Mouse (Mus musculus) hindbrain, embryonic 15.5 days (tissue): ENCODE measurements around the gene Gm49711. TPM values are rescaled to one million over a fixed set of nuclear protein-coding genes. Genes with fewer than 3 reads are reported as not detected.
A peak's percentile ranks its signal among the peaks of the same experiment; 100 is the strongest.

Experiments
- ATAC-seq: fragments of 200-750 bp; cut with Nextera tagmentation; 2 replicates; pipeline ENCODE4 v1.8.0; 2017; ENCODE audit warnings: low read depth, moderate number of reproducible peaks, moderate TSS enrichment; ENCODE audit not compliant: low FRiP score
- H3K27ac ChIP-seq: fragments of 300-500 bp; sonication (generic); replicated peaks from 2 replicates; pipeline ENCODE4 v1.5.1; 2015; ENCODE audit warnings: mild to moderate bottlenecking, inconsistent platforms
- H3K27me3 ChIP-seq: fragments of 300-500 bp; sonication (generic); 2 replicates; pipeline ENCODE4 v1.6.1; 2015; ENCODE audit warnings: control low read depth, inconsistent platforms
- H3K36me3 ChIP-seq: fragments of 300-500 bp; sonication (generic); 2 replicates; pipeline ENCODE4 v1.6.1; 2015; ENCODE audit warnings: control low read depth, inconsistent platforms
- H3K4me1 ChIP-seq: fragments of 300-500 bp; sonication (generic); replicated peaks from 2 replicates; pipeline ENCODE4 v1.6.1; 2015; ENCODE audit warnings: control low read depth, inconsistent platforms
- H3K4me2 ChIP-seq: fragments of 300-500 bp; sonication (generic); 2 replicates; pipeline ENCODE4 v1.6.1; 2015; ENCODE audit warnings: moderate library complexity, mild to moderate bottlenecking, inconsistent platforms
- H3K4me3 ChIP-seq: fragments of 300-500 bp; sonication (generic); 2 replicates; pipeline ENCODE4 v1.5.1; 2015; ENCODE audit warnings: mild to moderate bottlenecking, inconsistent platforms
- H3K9ac ChIP-seq: fragments of 300-500 bp; sonication (generic); 2 replicates; pipeline ENCODE4 v1.6.1; 2015; ENCODE audit warnings: inconsistent platforms
- H3K9me3 ChIP-seq: fragments of 300-500 bp; sonication (generic); 2 replicates; pipeline ENCODE4 v1.6.1; 2016; ENCODE audit warnings: control low read depth, inconsistent platforms
- WGBS: fragments of 180-500 bp; shearing (Covaris S2); methylation state at CpG from one replicate; pipeline ENCODE4 v1.1.7; 2015; 5-methylcytosine and 5-hydroxymethylcytosine counted together
- polyA plus RNA-seq: library from polyadenylated mRNA; unstranded; fragments of >200 nt; fragmentation: Nextera tagmentation; extraction: Ambion mirVana; gene quantifications from 2 replicates; pipeline ENCODE4 v1.2.1, GENCODE M21; 2015

The Gm49711 gene
- polyA plus RNA-seq, 1 experiment from 2014 or later = 0.32 TPM

GRCm38 (mm10) chr16:92159114-92159513 is 101.0 kb downstream of the Gm49711 start:
- WGBS = 46% methylated on average over 6 of the region's 6 CpGs
- peak overlapping the region; percentile 60 for H3K9ac ChIP-seq
- H3K36me3 ChIP-seq = no peaks in the 10 kb centered on the region
- H3K4me1 ChIP-seq = peaks cover 22% of the 10 kb centered on the region
- peak overlapping the region; percentile 91 for H3K4me2 ChIP-seq
- ATAC-seq = no peak
- peak overlapping the region; percentile 46 for H3K4me3 ChIP-seq
- peak overlapping the region; percentile 88 for H3K27ac ChIP-seq
- H3K9me3 ChIP-seq = no peaks in the 10 kb centered on the region
- H3K27me3 ChIP-seq = no peaks in the 10 kb centered on the region

DNA sequence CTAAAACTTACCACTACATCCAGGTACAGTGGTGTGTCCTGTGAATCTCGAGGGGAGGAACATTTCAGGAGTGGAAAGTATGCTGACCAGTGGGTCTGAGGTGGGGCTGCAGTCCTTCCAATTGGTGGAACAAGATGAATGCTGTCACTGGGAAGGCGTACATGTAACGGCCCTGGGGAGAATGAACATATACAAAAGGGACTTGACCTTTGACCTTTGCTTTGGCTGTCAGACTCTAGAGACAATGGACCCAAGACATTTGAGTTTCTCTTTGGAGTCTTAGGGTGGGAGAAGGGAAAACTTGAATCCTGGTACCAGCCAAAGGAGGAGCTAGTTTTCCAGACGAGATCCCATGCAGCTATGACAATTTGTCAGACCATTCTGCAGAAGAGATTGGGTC is 104.2 kb downstream of the Gm49711 start:
- H3K4me1 ChIP-seq = peaks cover 22% of the 10 kb centered on the region
- WGBS = 27% methylated on average over 4 of the region's 4 CpGs
- no peak overlapping the region for H3K27ac ChIP-seq
- no peaks in the 10 kb centered on the region for H3K9me3 ChIP-seq
- ATAC-seq = no peak
- H3K27me3 ChIP-seq = no peaks in the 10 kb centered on the region
- no peak overlapping the region for H3K9ac ChIP-seq
- H3K4me3 ChIP-seq = no peak overlapping the region
- H3K36me3 ChIP-seq = no peaks in the 10 kb centered on the region
- no peak overlapping the region for H3K4me2 ChIP-seq

DNA sequence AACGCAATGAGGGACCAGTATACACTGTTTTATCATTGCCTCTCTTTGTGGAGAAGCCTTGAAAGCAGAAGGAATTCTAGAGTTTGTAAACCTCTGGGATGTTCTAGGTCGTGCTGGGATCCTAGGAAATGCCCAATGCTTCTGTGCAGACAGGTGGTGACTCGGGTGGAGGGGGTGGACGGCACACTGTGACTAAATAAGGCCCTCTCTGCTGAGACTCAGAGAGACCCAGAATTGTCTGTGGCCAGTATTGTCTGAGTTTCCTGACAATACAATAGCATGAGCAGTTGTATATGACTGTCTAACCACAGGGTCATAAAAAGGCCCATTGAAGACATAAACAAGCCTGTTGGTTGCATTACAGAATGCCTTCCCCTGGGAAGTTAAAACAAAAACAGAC is 105.4 kb downstream of the Gm49711 start:
- Histone ChIP-seq H3K27ac (no peak overlapping the region), H3K9ac (no peak overlapping the region), H3K27me3 (no peaks in the 10 kb centered on the region), H3K4me2 (no peak overlapping the region), H3K36me3 (no peaks in the 10 kb centered on the region), H3K4me3 (no peak overlapping the region), H3K9me3 (no peaks in the 10 kb centered on the region), H3K4me1 (peaks cover 13% of the 10 kb centered on the region)
- 70% methylated on average over 4 of the region's 4 CpGs for WGBS
- peak; percentile 43; the same call in 1 of the 2 replicates for ATAC-seq

DNA sequence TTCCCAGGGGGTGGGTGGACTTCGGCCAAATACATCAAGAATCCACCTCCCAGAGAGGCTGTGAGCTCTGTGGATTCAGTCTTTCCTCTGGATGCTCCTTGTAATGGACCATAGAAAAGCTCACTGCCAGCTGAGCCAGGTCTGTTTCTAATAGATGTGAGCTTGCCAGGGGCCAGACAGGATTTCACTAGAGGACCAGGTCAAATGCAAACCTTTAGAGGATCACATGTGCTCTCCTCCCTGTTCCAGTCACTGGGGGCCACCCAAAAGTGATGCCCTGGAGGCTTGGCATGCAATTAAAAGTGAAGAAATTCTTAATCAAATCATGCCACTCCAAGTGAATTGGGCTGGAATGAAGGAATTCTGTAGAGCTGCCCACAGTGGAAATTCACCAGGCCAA is 117.9 kb downstream of the Gm49711 start:
- no peaks in the 10 kb centered on the region for H3K27me3 ChIP-seq
- no peaks in the 10 kb centered on the region for H3K4me1 ChIP-seq
- no peak overlapping the region for H3K4me3 ChIP-seq
- H3K36me3 ChIP-seq = no peaks in the 10 kb centered on the region
- no peak overlapping the region for H3K4me2 ChIP-seq
- H3K9me3 ChIP-seq = no peaks in the 10 kb centered on the region
- ATAC-seq = no peak
- H3K9ac ChIP-seq = no peak overlapping the region
- no peak overlapping the region for H3K27ac ChIP-seq
- 71% methylated on average over 1 of the region's 1 CpGs for WGBS

- Histone ChIP-seq H3K27me3 (no peaks in the 10 kb centered on the region), H3K36me3 (no peaks in the 10 kb centered on the region), H3K4me3 (no peak overlapping the region), H3K27ac (no peak overlapping the region), H3K9me3 (no peaks in the 10 kb centered on the region), H3K9ac (no peak overlapping the region), H3K4me1 (no peaks in the 10 kb centered on the region), H3K4me2 (no peak overlapping the region)
- WGBS = 90% methylated on average over 1 of the region's 1 CpGs
- ATAC-seq = no peak
Measured at GRCm38 (mm10) chr16:92177718-92178117, 119.6 kb downstream of the Gm49711 start.

DNA sequence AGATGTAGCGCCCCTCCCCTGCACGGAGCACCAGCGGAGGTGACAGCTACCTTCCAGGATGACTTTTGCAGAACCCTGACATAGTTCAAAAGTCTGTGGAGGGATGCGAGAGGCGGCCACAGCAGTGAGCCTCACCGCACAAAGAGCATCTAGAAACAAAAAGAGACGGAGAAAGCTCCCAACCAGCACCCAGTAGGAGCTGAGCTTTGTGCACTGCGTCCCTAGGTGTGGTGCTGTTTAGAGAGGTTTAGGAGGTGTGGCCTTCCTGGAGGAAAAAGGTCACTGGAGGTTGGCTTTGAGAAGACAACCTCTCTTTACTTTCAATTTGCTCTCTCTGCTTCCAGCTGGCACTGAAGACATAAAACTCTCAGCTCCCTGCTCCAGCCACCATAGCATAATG is 121.2 kb downstream of the Gm49711 start:
- Histone ChIP-seq H3K27ac (no peak overlapping the region), H3K4me1 (no peaks in the 10 kb centered on the region), H3K4me2 (no peak overlapping the region), H3K9me3 (no peaks in the 10 kb centered on the region), H3K9ac (no peak overlapping the region), H3K36me3 (no peaks in the 10 kb centered on the region), H3K4me3 (no peak overlapping the region), H3K27me3 (no peaks in the 10 kb centered on the region)
- WGBS = 76% methylated on average over 8 of the region's 8 CpGs
- no peak for ATAC-seq

GRCm38 (mm10) chr16:92183477-92183876 is 125.4 kb downstream of the Gm49711 start:
- H3K9ac ChIP-seq = no peak overlapping the region
- H3K4me2 ChIP-seq = no peak overlapping the region
- no peak for ATAC-seq
- no peaks in the 10 kb centered on the region for H3K4me1 ChIP-seq
- no peak overlapping the region for H3K27ac ChIP-seq
- WGBS = 82% methylated on average over 4 of the region's 4 CpGs
- no peaks in the 10 kb centered on the region for H3K36me3 ChIP-seq
- H3K9me3 ChIP-seq = no peaks in the 10 kb centered on the region
- H3K4me3 ChIP-seq = no peak overlapping the region
- H3K27me3 ChIP-seq = no peaks in the 10 kb centered on the region

GRCm38 (mm10) chr16:92190603-92191002 is 132.5 kb downstream of the Gm49711 start:
- Histone ChIP-seq H3K4me2 (no peak overlapping the region), H3K9ac (no peak overlapping the region), H3K9me3 (no peaks in the 10 kb centered on the region), H3K4me3 (no peak overlapping the region), H3K4me1 (no peaks in the 10 kb centered on the region), H3K27ac (no peak overlapping the region), H3K36me3 (no peaks in the 10 kb centered on the region), H3K27me3 (no peaks in the 10 kb centered on the region)
- no peak for ATAC-seq

- Histone ChIP-seq H3K4me3 (no peak overlapping the region), H3K27ac (no peak overlapping the region), H3K4me1 (no peaks in the 10 kb centered on the region), H3K9me3 (no peaks in the 10 kb centered on the region), H3K27me3 (no peaks in the 10 kb centered on the region), H3K9ac (no peak overlapping the region), H3K4me2 (no peak overlapping the region), H3K36me3 (no peaks in the 10 kb centered on the region)
- no peak for ATAC-seq
- WGBS = 69% methylated on average over 6 of the region's 6 CpGs
Measured at GRCm38 (mm10) chr16:92195094-92195493, 137.0 kb downstream of the Gm49711 start.

GRCm38 (mm10) chr16:92196741-92197331 is 138.7 kb downstream of the Gm49711 start:
- peak; percentile 35 for ATAC-seq
- Histone ChIP-seq H3K27ac (0 out of 2 replicates have a peak overlapping the region, but pooled peaks have one; percentile 26), H3K27me3 (no peaks in the 10 kb centered on the region), H3K4me1 (no peaks in the 10 kb centered on the region), H3K4me2 (no peak overlapping the region), H3K36me3 (no peaks in the 10 kb centered on the region), H3K9ac (no peak overlapping the region), H3K4me3 (no peak overlapping the region), H3K9me3 (no peaks in the 10 kb centered on the region)
- 51% methylated on average over 8 of the region's 8 CpGs for WGBS

DNA sequence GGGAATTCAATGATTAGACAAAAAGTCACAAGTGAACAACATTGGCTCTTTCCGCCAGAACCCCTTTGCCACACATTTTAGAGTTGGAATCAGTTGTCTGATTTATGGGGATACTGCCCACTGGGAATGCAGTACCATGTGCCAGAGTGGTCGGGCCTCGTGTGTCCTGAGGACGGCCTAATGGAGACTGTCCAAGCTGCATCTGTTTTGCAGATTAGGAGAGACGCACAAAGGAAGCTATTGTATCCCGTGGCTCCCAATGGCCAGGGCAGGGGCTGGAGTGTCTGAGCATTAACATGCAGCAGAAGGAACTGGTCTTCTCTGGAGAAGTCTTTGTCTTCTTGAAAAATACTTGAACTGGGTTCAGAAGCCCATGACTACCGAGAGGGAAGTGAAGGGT is 142.5 kb downstream of the Gm49711 start:
- peak; percentile 91 for ATAC-seq
- no peaks in the 10 kb centered on the region for H3K36me3 ChIP-seq
- H3K4me2 ChIP-seq = no peak overlapping the region
- no peak overlapping the region for H3K9ac ChIP-seq
- 37% methylated on average over 7 of the region's 7 CpGs for WGBS
- no peaks in the 10 kb centered on the region; the same call in 1 of the 2 replicates for H3K4me1 ChIP-seq
- no peaks in the 10 kb centered on the region for H3K27me3 ChIP-seq
- no peaks in the 10 kb centered on the region for H3K9me3 ChIP-seq
- peak overlapping the region; percentile 41; the same call in 1 of the 2 replicates for H3K27ac ChIP-seq
- no peak overlapping the region for H3K4me3 ChIP-seq

DNA sequence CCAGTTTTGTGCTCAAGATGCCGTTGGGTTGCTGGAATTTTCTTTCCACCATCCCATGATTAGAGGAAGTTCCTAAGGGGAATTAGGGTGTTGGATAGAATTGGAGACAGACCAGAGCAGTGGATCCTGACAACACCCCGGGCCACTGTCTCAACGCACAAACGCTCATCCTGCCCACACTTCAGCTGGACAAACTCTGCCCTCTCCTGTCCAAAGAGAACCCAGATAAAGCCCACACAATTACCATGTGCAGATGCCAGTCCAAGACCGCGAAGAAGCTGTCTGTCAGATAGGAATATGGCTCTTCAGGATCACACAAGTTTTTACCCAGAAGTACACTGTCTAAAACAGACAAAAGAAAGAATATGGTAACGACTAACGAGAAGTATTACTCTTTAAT is 145.5 kb downstream of the Gm49711 start:
- 84% methylated on average over 8 of the region's 8 CpGs for WGBS
- ATAC-seq = no peak
- no peak overlapping the region for H3K4me3 ChIP-seq

DNA sequence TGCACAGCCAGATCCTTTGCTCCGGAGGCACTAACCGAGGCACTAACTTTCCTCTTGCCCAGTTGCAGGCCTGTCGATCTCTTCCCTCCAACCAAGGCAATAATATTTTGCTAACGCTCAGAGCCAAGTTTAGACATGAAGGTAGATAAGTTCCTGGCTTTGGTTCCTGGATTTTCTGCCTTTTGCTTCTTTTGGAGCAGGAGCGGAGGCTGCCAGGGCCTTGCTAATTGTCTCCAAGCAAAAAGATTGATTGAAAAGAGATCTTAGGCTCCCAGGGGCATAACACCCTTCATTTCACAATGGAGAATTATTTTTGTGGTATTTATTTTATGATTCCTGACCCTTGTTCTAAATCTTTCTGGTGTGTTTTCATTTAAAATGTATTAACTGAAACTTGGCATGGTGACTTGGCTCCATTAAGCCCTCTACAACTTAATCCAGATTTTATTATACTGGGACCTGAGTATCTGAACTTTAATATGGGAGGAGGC is 151.2 kb downstream of the Gm49711 start:
- WGBS = 78% methylated on average over 5 of the region's 5 CpGs
- H3K9me3 ChIP-seq = no peaks in the 10 kb centered on the region

More for the DNA sequence above, 145.5 kb downstream of the Gm49711 start:
- no peaks in the 10 kb centered on the region; the same call in 1 of the 2 replicates for H3K4me1 ChIP-seq
- no peaks in the 10 kb centered on the region for H3K9me3 ChIP-seq
- H3K27me3 ChIP-seq = no peaks in the 10 kb centered on the region
- no peak overlapping the region for H3K9ac ChIP-seq
- H3K27ac ChIP-seq = no peak overlapping the region
- H3K4me2 ChIP-seq = no peak overlapping the region
- H3K36me3 ChIP-seq = no peaks in the 10 kb centered on the region

More for the DNA sequence above, 151.2 kb downstream of the Gm49711 start:
- Histone ChIP-seq H3K36me3 (no peaks in the 10 kb centered on the region), H3K9ac (no peak overlapping the region), H3K4me2 (no peak overlapping the region), H3K4me3 (no peak overlapping the region), H3K4me1 (no peaks in the 10 kb centered on the region; the same call in 1 of the 2 replicates), H3K27ac (no peak overlapping the region), H3K27me3 (no peaks in the 10 kb centered on the region)
- ATAC-seq = no peak
